Mouse (Mus musculus): ENCODE measurements around the gene Rhot2.

- TF ChIP-seq POLR2A (IDR thresholded peaks at IDR 0.05; ENCODE audit: insufficient read length, low read depth) = no peak
- no peak for TF ChIP-seq MAX (IDR thresholded peaks at IDR 0.05; ENCODE audit: low read depth)
- TF ChIP-seq USF1 (IDR thresholded peaks at IDR 0.05; ENCODE audit: low read depth) = no peak
- TF ChIP-seq MYOD1 (IDR thresholded peaks at IDR 0.05; ENCODE audit: control insufficient read depth in 1 of 3, insufficient read length in 2 of 3, low read depth in 2 of 3) = no peak
- no peak for TF ChIP-seq E2F4 (IDR thresholded peaks at IDR 0.05; ENCODE audit: insufficient read depth)
- TF ChIP-seq CEBPB (IDR thresholded peaks at IDR 0.05; ENCODE audit: insufficient read depth, poor library complexity, severe bottlenecking) = no peak
- TF ChIP-seq SRF (IDR thresholded peaks at IDR 0.05; ENCODE audit: control insufficient read depth, insufficient read length, low read depth) = no peak
- TF ChIP-seq TCF12 (IDR thresholded peaks at IDR 0.05; ENCODE audit: insufficient read depth, poor library complexity, severe bottlenecking) = no peak
- no peak for TF ChIP-seq POLR2AphosphoS2 (IDR thresholded peaks at IDR 0.05; ENCODE audit: insufficient read length, low read depth)
- no peak for TF ChIP-seq MYOG (IDR thresholded peaks at IDR 0.05; ENCODE audit: control insufficient read depth in 1 of 3, insufficient read depth in 1 of 3, insufficient read length in 2 of 3, low read depth in 2 of 3)
- TF ChIP-seq REST (IDR thresholded peaks at IDR 0.05; ENCODE audit: insufficient read depth, insufficient read length) = no peak
- TF ChIP-seq TCF3 (IDR thresholded peaks at IDR 0.05; ENCODE audit: insufficient read length, low read depth) = no peak
Observed at GRCm38 (mm10) chr17:25792615-25793014, 52.0 kb downstream of the Rhot2 start, which contains the start of gene Fam173a.
